Mouse (Mus musculus): ENCODE measurements at regions not wholly inside any gene's neighbourhood (a gene's known extent, or its start where the extent isn't known, plus 50 kb on each side); places are given as distances from the start of the nearest gene placed in this dataset.

- Histone ChIP-seq H3K4me1 (ENCODE audit: control insufficient read depth, insufficient read depth, low read length) (no peaks in the 10 kb centered on the region), H3K4me3 (ENCODE audit: low read depth, low read length) (no peak overlapping the region), H3K27me3 (replicated peaks; ENCODE audit: control insufficient read depth, insufficient read depth, low read length) (no peaks in the 10 kb centered on the region), H3K27ac (replicated peaks; ENCODE audit: low read depth, low read length) (no peak overlapping the region), H3K9me3 (ENCODE audit: control insufficient read depth, low read length) (no peaks in the 10 kb centered on the region), H3K36me3 (ENCODE audit: control insufficient read depth, insufficient read depth, low read length) (no peaks in the 10 kb centered on the region), H3K9ac (ENCODE audit: low read depth, low read length) (no peak overlapping the region), H3K4me2 (ENCODE audit: low read depth, low read length) (no peak overlapping the region)
- peak; percentile 81 for DNase-seq (ENCODE audit: low spot score)
- WGBS = 2% methylated on average over 2 of the region's 2 CpGs
- ATAC-seq (ENCODE audit: low read depth) = no peak
These were observed 94.9 kb upstream of the St8sia4 start for GRCm38 (mm10) chr1:95762244-95762643.

DNA sequence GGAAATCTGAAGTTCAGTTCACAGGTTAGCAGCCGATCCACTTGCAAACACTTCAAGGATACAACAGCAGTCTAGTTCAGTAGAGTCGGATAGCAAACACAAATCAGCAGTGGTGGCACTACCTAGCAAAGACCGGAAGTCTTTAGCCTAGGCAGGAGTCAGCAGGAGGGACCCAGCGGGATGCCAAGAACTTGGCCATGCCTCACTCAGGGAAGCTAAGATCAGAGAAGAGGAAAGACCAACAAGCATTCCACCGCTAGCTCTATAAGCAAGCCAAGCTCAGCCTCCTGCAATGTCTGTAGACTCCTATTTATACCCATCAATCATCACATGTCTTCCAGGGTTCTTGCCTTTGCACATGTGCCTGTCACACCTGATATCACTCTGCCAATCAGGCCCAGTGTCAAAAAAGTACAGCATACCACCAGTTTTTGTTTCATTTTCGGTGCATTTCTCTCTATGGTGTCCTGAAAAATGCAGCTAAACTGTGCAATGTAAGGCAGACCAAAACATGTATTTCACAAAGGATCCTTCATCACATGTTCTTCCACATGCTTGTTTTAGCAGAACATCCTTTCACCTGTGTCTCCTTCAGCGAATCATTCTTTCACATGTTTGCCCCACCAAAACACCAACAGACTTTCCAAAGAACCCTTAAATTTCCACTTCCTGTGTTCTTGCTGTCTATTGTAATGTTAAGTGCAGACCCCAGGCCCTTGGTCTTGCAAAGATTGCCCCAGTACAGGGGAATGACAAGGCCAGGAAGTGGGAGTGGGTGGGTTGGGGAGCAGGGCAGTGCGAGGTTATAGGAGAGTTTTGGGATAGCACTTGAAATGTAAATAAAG lies 86.9 kb upstream of the St8sia4 start:
- ATAC-seq (ENCODE audit: low read depth) = no peak
- 81% methylated on average over 8 of the region's 8 CpGs for WGBS

DNA sequence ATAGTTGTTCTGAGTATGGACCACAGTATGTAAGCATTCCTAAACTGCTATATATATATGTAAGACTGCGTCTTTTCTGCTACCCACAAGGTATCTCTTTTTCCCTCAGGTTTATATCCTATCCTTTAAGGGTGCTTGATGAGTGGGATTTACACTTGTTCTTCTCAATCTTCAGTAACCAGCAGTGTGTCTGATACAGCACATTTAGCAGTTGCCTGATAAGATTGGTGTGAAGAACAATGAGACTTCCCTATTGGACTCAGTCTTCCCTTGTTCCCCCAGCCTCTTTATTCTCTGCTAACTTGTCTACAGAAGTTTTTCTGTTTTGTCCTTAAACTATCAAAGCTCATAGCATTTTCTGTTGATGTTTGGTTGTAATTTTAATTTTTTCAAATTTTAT lies 86.1 kb upstream of the St8sia4 start:
- H3K9ac ChIP-seq (ENCODE audit: low read depth, low read length) = no peak overlapping the region
- DNase-seq (ENCODE audit: low spot score) = no peak

More for the DNA sequence above, 86.9 kb upstream of the St8sia4 start:
- Histone ChIP-seq H3K4me3 (ENCODE audit: low read depth, low read length) (no peak overlapping the region), H3K9me3 (ENCODE audit: control insufficient read depth, low read length) (no peaks in the 10 kb centered on the region), H3K36me3 (ENCODE audit: control insufficient read depth, insufficient read depth, low read length) (no peaks in the 10 kb centered on the region), H3K9ac (ENCODE audit: low read depth, low read length) (no peak overlapping the region), H3K27me3 (replicated peaks; ENCODE audit: control insufficient read depth, insufficient read depth, low read length) (no peaks in the 10 kb centered on the region), H3K4me2 (ENCODE audit: low read depth, low read length) (no peak overlapping the region), H3K4me1 (ENCODE audit: control insufficient read depth, insufficient read depth, low read length) (no peaks in the 10 kb centered on the region), H3K27ac (replicated peaks; ENCODE audit: low read depth, low read length) (no peak overlapping the region)
- no peak for DNase-seq (ENCODE audit: low spot score)

GRCm38 (mm10) chr1:95748940-95749339 lies 81.6 kb upstream of the St8sia4 start:
- no peaks in the 10 kb centered on the region for H3K27me3 ChIP-seq (replicated peaks; ENCODE audit: control insufficient read depth, insufficient read depth, low read length)
- H3K27ac ChIP-seq (replicated peaks; ENCODE audit: low read depth, low read length) = no peak overlapping the region
- WGBS = 86% methylated on average over 1 of the region's 1 CpGs
- DNase-seq (ENCODE audit: low spot score) = no peak
- no peak overlapping the region for H3K4me2 ChIP-seq (ENCODE audit: low read depth, low read length)
- no peaks in the 10 kb centered on the region for H3K4me1 ChIP-seq (ENCODE audit: control insufficient read depth, insufficient read depth, low read length)
- H3K4me3 ChIP-seq (ENCODE audit: low read depth, low read length) = no peak overlapping the region
- no peak for ATAC-seq (ENCODE audit: low read depth)
- no peaks in the 10 kb centered on the region for H3K36me3 ChIP-seq (ENCODE audit: control insufficient read depth, insufficient read depth, low read length)
- H3K9me3 ChIP-seq (ENCODE audit: control insufficient read depth, low read length) = no peaks in the 10 kb centered on the region
- no peak overlapping the region for H3K9ac ChIP-seq (ENCODE audit: low read depth, low read length)

More for the DNA sequence above, 86.1 kb upstream of the St8sia4 start:
- Histone ChIP-seq H3K36me3 (ENCODE audit: control insufficient read depth, insufficient read depth, low read length) (no peaks in the 10 kb centered on the region), H3K4me1 (ENCODE audit: control insufficient read depth, insufficient read depth, low read length) (no peaks in the 10 kb centered on the region), H3K27ac (replicated peaks; ENCODE audit: low read depth, low read length) (no peak overlapping the region), H3K4me3 (ENCODE audit: low read depth, low read length) (no peak overlapping the region), H3K9me3 (ENCODE audit: control insufficient read depth, low read length) (no peaks in the 10 kb centered on the region), H3K4me2 (ENCODE audit: low read depth, low read length) (no peak overlapping the region), H3K27me3 (replicated peaks; ENCODE audit: control insufficient read depth, insufficient read depth, low read length) (no peaks in the 10 kb centered on the region)
- ATAC-seq (ENCODE audit: low read depth) = no peak
- WGBS = 94% methylated on average over 1 of the region's 1 CpGs

- Histone ChIP-seq H3K36me3 (ENCODE audit: control insufficient read depth, insufficient read depth, low read length) (no peaks in the 10 kb centered on the region), H3K4me1 (ENCODE audit: control insufficient read depth, insufficient read depth, low read length) (no peaks in the 10 kb centered on the region), H3K27me3 (replicated peaks; ENCODE audit: control insufficient read depth, insufficient read depth, low read length) (no peaks in the 10 kb centered on the region), H3K9ac (ENCODE audit: low read depth, low read length) (no peak overlapping the region), H3K4me3 (ENCODE audit: low read depth, low read length) (no peak overlapping the region), H3K4me2 (ENCODE audit: low read depth, low read length) (no peak overlapping the region), H3K27ac (replicated peaks; ENCODE audit: low read depth, low read length) (no peak overlapping the region), H3K9me3 (ENCODE audit: control insufficient read depth, low read length) (no peaks in the 10 kb centered on the region)
- no peak for ATAC-seq (ENCODE audit: low read depth)
- DNase-seq (ENCODE audit: low spot score) = no peak
- WGBS = 74% methylated on average over 2 of the region's 2 CpGs
These were observed 79.9 kb upstream of the St8sia4 start for GRCm38 (mm10) chr1:95747287-95747686.

DNA sequence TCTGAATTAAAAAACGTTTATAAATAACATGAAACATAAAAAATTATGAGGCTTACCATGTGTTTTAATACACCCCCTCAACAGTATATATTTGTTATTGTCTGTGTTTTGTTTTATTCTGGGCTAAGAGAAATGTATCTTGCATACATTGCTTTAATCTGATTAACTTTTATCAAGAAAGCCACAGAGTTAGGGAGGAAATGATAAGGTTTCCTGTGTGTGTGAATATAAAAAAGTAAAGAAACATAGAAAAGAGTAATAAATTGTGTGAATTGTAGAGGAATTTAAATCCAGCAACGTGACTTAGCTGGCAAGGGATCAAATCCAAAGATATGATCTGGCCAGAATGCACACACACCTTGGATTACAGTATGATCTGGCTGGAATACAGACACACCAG lies 77.1 kb upstream of the St8sia4 start:
- DNase-seq (ENCODE audit: low spot score) = no peak
- Histone ChIP-seq H3K27me3 (replicated peaks; ENCODE audit: control insufficient read depth, insufficient read depth, low read length) (no peaks in the 10 kb centered on the region), H3K36me3 (ENCODE audit: control insufficient read depth, insufficient read depth, low read length) (no peaks in the 10 kb centered on the region), H3K9me3 (ENCODE audit: control insufficient read depth, low read length) (no peaks in the 10 kb centered on the region), H3K4me1 (ENCODE audit: control insufficient read depth, insufficient read depth, low read length) (no peaks in the 10 kb centered on the region), H3K27ac (replicated peaks; ENCODE audit: low read depth, low read length) (no peak overlapping the region), H3K4me2 (ENCODE audit: low read depth, low read length) (no peak overlapping the region), H3K9ac (ENCODE audit: low read depth, low read length) (no peak overlapping the region), H3K4me3 (ENCODE audit: low read depth, low read length) (no peak overlapping the region)
- 51% methylated on average over 2 of the region's 2 CpGs for WGBS
- ATAC-seq (ENCODE audit: low read depth) = no peak

GRCm38 (mm10) chr1:95743334-95743733 lies 76.0 kb upstream of the St8sia4 start:
- WGBS = 81% methylated on average over 2 of the region's 2 CpGs
- Histone ChIP-seq H3K36me3 (ENCODE audit: control insufficient read depth, insufficient read depth, low read length) (no peaks in the 10 kb centered on the region), H3K9ac (ENCODE audit: low read depth, low read length) (no peak overlapping the region), H3K4me1 (ENCODE audit: control insufficient read depth, insufficient read depth, low read length) (no peaks in the 10 kb centered on the region), H3K4me2 (ENCODE audit: low read depth, low read length) (no peak overlapping the region), H3K4me3 (ENCODE audit: low read depth, low read length) (no peak overlapping the region), H3K9me3 (ENCODE audit: control insufficient read depth, low read length) (no peaks in the 10 kb centered on the region), H3K27me3 (replicated peaks; ENCODE audit: control insufficient read depth, insufficient read depth, low read length) (no peaks in the 10 kb centered on the region), H3K27ac (replicated peaks; ENCODE audit: low read depth, low read length) (no peak overlapping the region)
- ATAC-seq (ENCODE audit: low read depth) (no peak), DNase-seq (ENCODE audit: low spot score) (no peak)

DNA sequence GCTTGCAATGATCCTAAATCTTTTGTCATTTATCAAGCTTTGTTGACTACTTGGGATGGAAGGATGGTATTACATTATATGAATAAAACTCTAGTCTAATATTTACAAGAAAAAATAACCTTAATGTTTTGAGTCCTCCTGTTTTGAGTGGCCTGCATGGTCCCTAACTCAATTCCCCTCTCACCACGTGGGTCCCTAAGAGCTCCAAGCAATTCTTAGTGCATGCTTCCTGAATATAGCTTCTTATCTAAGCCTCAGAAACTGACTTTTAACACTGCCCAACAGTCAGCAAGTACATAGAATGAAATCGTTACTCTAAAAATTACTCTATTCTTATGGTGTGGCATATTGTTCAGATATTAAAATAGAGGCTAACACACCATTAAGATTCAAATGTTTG lies 52.1 kb upstream of the St8sia4 start:
- 75% methylated on average over 2 of the region's 2 CpGs for whole genome bisulfite sequencing

DNA sequence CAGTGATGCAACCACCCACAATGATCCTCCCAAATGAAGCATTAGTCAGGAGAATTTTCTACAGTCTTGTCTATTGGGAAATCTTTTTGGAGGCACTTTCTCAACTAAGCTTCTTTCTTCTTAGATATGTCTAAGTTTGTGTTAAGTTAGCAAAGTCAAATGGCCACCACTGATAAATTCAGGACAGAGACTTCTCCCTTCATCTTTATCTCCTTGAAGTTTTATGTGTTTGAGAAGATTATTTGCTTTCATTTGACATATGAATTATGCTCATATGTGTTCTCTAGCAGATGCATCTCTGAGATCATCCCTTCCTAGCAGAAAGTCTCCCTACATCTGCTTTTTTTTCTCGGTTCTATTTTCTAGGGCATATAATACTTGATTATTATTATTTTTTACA lies 51.4 kb upstream of the St8sia4 start:
- H3K9ac ChIP-seq (ENCODE audit: low read depth, low read length) = no peak overlapping the region
- H3K4me3 ChIP-seq (ENCODE audit: low read depth, low read length) = no peak overlapping the region
- H3K27me3 ChIP-seq (replicated peaks; ENCODE audit: control insufficient read depth, insufficient read depth, low read length) = no peaks in the 10 kb centered on the region
- H3K4me2 ChIP-seq (ENCODE audit: low read depth, low read length) = no peak overlapping the region
- no peak overlapping the region for H3K27ac ChIP-seq (replicated peaks; ENCODE audit: low read depth, low read length)
- H3K36me3 ChIP-seq (ENCODE audit: control insufficient read depth, insufficient read depth, low read length) = no peaks in the 10 kb centered on the region
- no peaks in the 10 kb centered on the region for H3K9me3 ChIP-seq (ENCODE audit: control insufficient read depth, low read length)
- 90% methylated on average over 1 of the region's 1 CpGs for WGBS
- H3K4me1 ChIP-seq (ENCODE audit: control insufficient read depth, insufficient read depth, low read length) = no peaks in the 10 kb centered on the region
- ATAC-seq (ENCODE audit: low read depth) (no peak), DNase-seq (ENCODE audit: low spot score) (no peak)

More for the DNA sequence above, 52.1 kb upstream of the St8sia4 start:
- no peak overlapping the region for H3K9ac ChIP-seq (ENCODE audit: low read depth, low read length)
- no peaks in the 10 kb centered on the region for H3K36me3 ChIP-seq (ENCODE audit: control insufficient read depth, insufficient read depth, low read length)
- H3K4me2 ChIP-seq (ENCODE audit: low read depth, low read length) = no peak overlapping the region
- H3K27ac ChIP-seq (replicated peaks; ENCODE audit: low read depth, low read length) = no peak overlapping the region
- DNase-seq (ENCODE audit: low spot score) (no peak), ATAC-seq (ENCODE audit: low read depth) (no peak)
- no peaks in the 10 kb centered on the region for H3K27me3 ChIP-seq (replicated peaks; ENCODE audit: control insufficient read depth, insufficient read depth, low read length)
- H3K9me3 ChIP-seq (ENCODE audit: control insufficient read depth, low read length) = no peaks in the 10 kb centered on the region
- no peak overlapping the region for H3K4me3 ChIP-seq (ENCODE audit: low read depth, low read length)
- no peaks in the 10 kb centered on the region for H3K4me1 ChIP-seq (ENCODE audit: control insufficient read depth, insufficient read depth, low read length)

Measured in embryonic facial prominence, embryonic 14.5 days (tissue).